Mouse (Mus musculus) C2C12 (cell line): ENCODE results near the gene Pdcd1lg2.

Experiments used
- CTCF ChIP-seq: IDR thresholded peaks from one replicate; pipeline ENCODE4 v1.5.1; 2011; ENCODE audit not compliant: control insufficient read depth, insufficient read depth, insufficient read length
- MYOD1 ChIP-seq: IDR thresholded peaks from one replicate; pipeline ENCODE4 v1.6.1; 2011; ENCODE audit warnings: low read depth; ENCODE audit not compliant: control insufficient read depth, insufficient read length
- MYOG ChIP-seq: IDR thresholded peaks from one replicate; pipeline ENCODE4 v1.6.1; 2011; ENCODE audit not compliant: control insufficient read depth, insufficient read length; ENCODE audit errors: extremely low read depth

DNA sequence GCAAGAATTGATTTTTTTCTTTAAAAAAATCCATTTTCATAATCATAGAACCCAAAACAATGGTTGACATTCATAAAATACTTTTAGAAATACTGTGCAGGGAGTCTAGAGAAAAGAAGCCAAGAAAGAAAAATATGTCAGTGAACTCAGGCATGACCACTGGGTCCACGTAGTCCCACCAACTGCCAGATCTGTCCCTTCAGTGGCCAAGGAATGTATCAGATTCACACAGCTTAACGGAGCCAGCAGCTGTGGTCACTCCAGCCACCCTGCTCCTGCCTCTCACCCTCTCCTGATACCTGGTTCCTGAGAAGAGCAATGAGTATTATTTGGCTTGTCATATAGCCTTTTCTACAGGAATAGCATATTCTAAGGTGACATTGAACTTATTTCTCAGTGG lies 72.7 kb downstream of the Pdcd1lg2 start:
- TF ChIP-seq CTCF: no peak
- no peak for TF ChIP-seq MYOD1
- TF ChIP-seq MYOG: no peak
